Mouse (Mus musculus) intestine, postnatal 0 days (tissue): ENCODE measurements at regions not wholly inside any gene's neighbourhood (a gene's known extent, or its start where the extent isn't known, plus 50 kb on each side); places are given as distances from the start of the nearest gene placed in this dataset.

Experiments
- ATAC-seq: fragments of 200-750 bp; cut with Nextera tagmentation; 2 replicates; pipeline ENCODE4 v1.8.0; 2017; ENCODE audit warnings: mild to moderate bottlenecking, moderate TSS enrichment, moderate library complexity
- H3K27ac ChIP-seq: fragments of 300-500 bp; sonication (generic); 2 replicates; pipeline ENCODE4 v1.5.1; 2014; ENCODE audit warnings: mild to moderate bottlenecking, low read depth, low read length, moderate library complexity
- H3K27me3 ChIP-seq: fragments of 300-500 bp; sonication (generic); replicated peaks from 2 replicates; pipeline ENCODE4 v1.6.1; 2014; ENCODE audit warnings: low read length, mixed read lengths; ENCODE audit not compliant: control insufficient read depth, insufficient read depth
- H3K36me3 ChIP-seq: fragments of 300-500 bp; sonication (generic); 2 replicates; pipeline ENCODE4 v1.6.1; 2014; ENCODE audit warnings: mild to moderate bottlenecking, moderate library complexity; ENCODE audit not compliant: control insufficient read depth, insufficient read depth
- H3K4me1 ChIP-seq: fragments of 300-500 bp; sonication (generic); replicated peaks from 2 replicates; pipeline ENCODE4 v1.6.1; 2014; ENCODE audit warnings: antibody characterized with exemption, low read length, mixed read lengths; ENCODE audit not compliant: control insufficient read depth, insufficient read depth
- H3K4me2 ChIP-seq: fragments of 300-500 bp; sonication (generic); replicated peaks from 2 replicates; pipeline ENCODE4 v1.6.1; 2014; ENCODE audit warnings: low read depth, mild to moderate bottlenecking, moderate library complexity
- H3K4me3 ChIP-seq: fragments of 300-500 bp; sonication (generic); 2 replicates; pipeline ENCODE4 v1.5.1; 2014; ENCODE audit warnings: low read depth, low read length
- H3K9ac ChIP-seq: fragments of 300-500 bp; sonication (generic); 2 replicates; pipeline ENCODE4 v1.6.1; 2014; ENCODE audit warnings: mild to moderate bottlenecking, low read depth, low read length
- H3K9me3 ChIP-seq: fragments of 300-500 bp; sonication (generic); 2 replicates; pipeline ENCODE4 v1.6.1; 2016; ENCODE audit warnings: mixed run types; ENCODE audit not compliant: control insufficient read depth
- CTCF ChIP-seq: sonication (generic); IDR thresholded peaks from 2 replicates; pipeline ENCODE4 v1.5.1; 2016; ENCODE audit warnings: low read depth, mild to moderate bottlenecking, control low read depth, antibody characterized with exemption, moderate library complexity
- WGBS: fragments of 180-500 bp; shearing (Covaris S2); extraction: QIAGEN DNeasy Blood & Tissue Kit; methylation state at CpG from one replicate; pipeline ENCODE4 v1.1.7; 2014; 5-methylcytosine and 5-hydroxymethylcytosine counted together

GRCm38 (mm10) chr9:61492896-61493295, 120.7 kb downstream of the Tle3 start:
- no peaks in the 10 kb centered on the region for H3K36me3 ChIP-seq
- peaks cover 14% of the 10 kb centered on the region; the same call in 1 of the 2 replicates for H3K27me3 ChIP-seq
- no peak overlapping the region for H3K27ac ChIP-seq
- no peak overlapping the region for H3K4me3 ChIP-seq
- H3K9ac ChIP-seq: no peak overlapping the region
- no peak for ATAC-seq
- no peaks in the 10 kb centered on the region for H3K9me3 ChIP-seq
- 72% methylated on average over 8 of the region's 8 CpGs for WGBS
- H3K4me1 ChIP-seq: no peaks in the 10 kb centered on the region
- no peak overlapping the region for H3K4me2 ChIP-seq
- TF ChIP-seq CTCF: no peak

GRCm38 (mm10) chr9:61491131-61491712, 119.1 kb downstream of the Tle3 start:
- no peaks in the 10 kb centered on the region for H3K36me3 ChIP-seq
- peaks cover 14% of the 10 kb centered on the region; the same call in 1 of the 2 replicates for H3K27me3 ChIP-seq
- H3K4me1 ChIP-seq: no peaks in the 10 kb centered on the region
- no peak overlapping the region for H3K4me2 ChIP-seq
- no peak for ATAC-seq
- no peak for TF ChIP-seq CTCF
- 19% methylated on average over 6 of the region's 6 CpGs for WGBS
- H3K9ac ChIP-seq: no peak overlapping the region
- H3K4me3 ChIP-seq: no peak overlapping the region
- H3K27ac ChIP-seq: no peak overlapping the region
- no peaks in the 10 kb centered on the region for H3K9me3 ChIP-seq

- 56% methylated on average over 6 of the region's 6 CpGs for WGBS
- H3K27me3 ChIP-seq: peaks cover 14% of the 10 kb centered on the region; the same call in 1 of the 2 replicates
- H3K4me1 ChIP-seq: no peaks in the 10 kb centered on the region
- no peaks in the 10 kb centered on the region for H3K9me3 ChIP-seq
- H3K9ac ChIP-seq: no peak overlapping the region
- no peak overlapping the region for H3K4me3 ChIP-seq
- ATAC-seq: no peak
- no peak overlapping the region for H3K27ac ChIP-seq
- H3K4me2 ChIP-seq: no peak overlapping the region
- no peaks in the 10 kb centered on the region for H3K36me3 ChIP-seq
- no peak for TF ChIP-seq CTCF
Observed at GRCm38 (mm10) chr9:61489983-61490382, 117.8 kb downstream of the Tle3 start.

DNA sequence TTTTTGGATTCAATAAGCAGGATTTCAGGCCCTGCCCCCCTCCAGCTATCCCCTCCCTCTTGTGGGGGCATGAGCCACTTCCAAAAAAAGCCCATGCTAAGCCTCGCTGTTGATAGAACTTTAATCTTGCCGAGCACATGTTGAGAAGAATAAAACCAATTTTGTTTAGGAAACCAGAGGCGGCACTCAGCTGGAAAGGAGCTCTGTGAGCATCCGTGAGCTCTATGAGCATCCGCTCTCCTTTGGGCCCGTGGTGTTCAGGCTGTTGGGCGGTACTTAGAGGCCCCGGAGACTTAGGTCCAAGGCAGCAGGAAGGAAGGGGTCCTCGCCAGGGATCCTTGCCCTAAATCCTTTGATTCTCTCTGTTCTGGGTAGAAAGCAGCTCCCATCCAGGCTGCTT, 117.0 kb downstream of the Tle3 start:
- Histone ChIP-seq H3K27ac (no peak overlapping the region), H3K9me3 (no peaks in the 10 kb centered on the region), H3K27me3 (peaks cover 15% of the 10 kb centered on the region; the same call in 1 of the 2 replicates), H3K9ac (no peak overlapping the region), H3K4me1 (no peaks in the 10 kb centered on the region), H3K36me3 (no peaks in the 10 kb centered on the region), H3K4me3 (no peak overlapping the region), H3K4me2 (no peak overlapping the region)
- TF ChIP-seq CTCF: no peak
- 50% methylated on average over 9 of the region's 9 CpGs for WGBS
- no peak for ATAC-seq

DNA sequence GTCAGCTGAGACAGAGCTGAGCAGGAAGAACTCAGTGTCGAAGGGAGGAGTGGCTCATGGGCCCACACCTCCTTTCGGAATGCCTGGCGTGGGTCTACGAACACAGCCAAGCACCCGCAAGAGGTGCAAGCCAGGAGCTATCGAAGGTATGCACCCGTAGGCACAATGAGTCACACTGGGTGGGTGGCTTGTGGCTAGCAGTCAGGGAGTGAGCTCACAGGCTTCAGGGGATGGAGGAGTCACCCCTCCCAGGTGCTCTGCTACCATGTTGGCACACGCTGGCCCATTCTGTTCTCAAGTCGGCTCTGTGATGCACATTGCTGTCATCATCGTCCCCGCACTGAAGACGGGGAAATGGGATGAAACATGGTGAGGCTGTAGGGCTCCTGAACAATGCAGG, 115.7 kb downstream of the Tle3 start:
- H3K4me2 ChIP-seq: no peak overlapping the region
- H3K27ac ChIP-seq: no peak overlapping the region
- 87% methylated on average over 12 of the region's 12 CpGs for WGBS
- H3K4me1 ChIP-seq: no peaks in the 10 kb centered on the region
- no peaks in the 10 kb centered on the region for H3K9me3 ChIP-seq
- H3K27me3 ChIP-seq: peaks cover 17% of the 10 kb centered on the region; the same call in 1 of the 2 replicates
- ATAC-seq: no peak
- no peak overlapping the region for H3K4me3 ChIP-seq
- no peaks in the 10 kb centered on the region for H3K36me3 ChIP-seq
- H3K9ac ChIP-seq: no peak overlapping the region
- TF ChIP-seq CTCF: no peak

- 67% methylated on average over 7 of the region's 7 CpGs for WGBS
- no peak for ATAC-seq
- peaks cover 17% of the 10 kb centered on the region; the same call in 1 of the 2 replicates for H3K27me3 ChIP-seq
Observed at GRCm38 (mm10) chr9:61487146-61487545, 115.0 kb downstream of the Tle3 start.

GRCm38 (mm10) chr9:61484391-61484790, 112.2 kb downstream of the Tle3 start:
- Histone ChIP-seq H3K9me3 (no peaks in the 10 kb centered on the region), H3K4me2 (no peak overlapping the region), H3K36me3 (no peaks in the 10 kb centered on the region), H3K4me3 (no peak overlapping the region), H3K9ac (no peak overlapping the region), H3K4me1 (no peaks in the 10 kb centered on the region), H3K27ac (no peak overlapping the region), H3K27me3 (0 out of 2 replicates have a peak, but pooled peaks cover 3% of the 10 kb centered on the region)
- WGBS: 25% methylated on average over 3 of the region's 3 CpGs
- no peak for ATAC-seq
- TF ChIP-seq CTCF: no peak

More at GRCm38 (mm10) chr9:61487146-61487545, 115.0 kb downstream of the Tle3 start:
- Histone ChIP-seq H3K9me3 (no peaks in the 10 kb centered on the region), H3K4me2 (no peak overlapping the region), H3K4me1 (no peaks in the 10 kb centered on the region), H3K27ac (no peak overlapping the region), H3K9ac (no peak overlapping the region), H3K4me3 (no peak overlapping the region), H3K36me3 (no peaks in the 10 kb centered on the region)
- no peak for TF ChIP-seq CTCF
